Mouse (Mus musculus) naive thymus-derived CD4-positive, alpha-beta T cell, adult 2 months (primary cell): ENCODE results near the gene Pmp22.
A peak's percentile ranks its signal among the peaks of the same experiment; 100 is the strongest.

Source experiments
- DNase-seq: peaks from one replicate; pipeline ENCODE4 v3.0.0-alpha.2; 2011; ENCODE audit warnings: low read depth

The Pmp22 gene

GRCm38 (mm10) chr11:63127513-63127912, 1.3 kb upstream of the Pmp22 start:
- DNase-seq, result no peak

DNA sequence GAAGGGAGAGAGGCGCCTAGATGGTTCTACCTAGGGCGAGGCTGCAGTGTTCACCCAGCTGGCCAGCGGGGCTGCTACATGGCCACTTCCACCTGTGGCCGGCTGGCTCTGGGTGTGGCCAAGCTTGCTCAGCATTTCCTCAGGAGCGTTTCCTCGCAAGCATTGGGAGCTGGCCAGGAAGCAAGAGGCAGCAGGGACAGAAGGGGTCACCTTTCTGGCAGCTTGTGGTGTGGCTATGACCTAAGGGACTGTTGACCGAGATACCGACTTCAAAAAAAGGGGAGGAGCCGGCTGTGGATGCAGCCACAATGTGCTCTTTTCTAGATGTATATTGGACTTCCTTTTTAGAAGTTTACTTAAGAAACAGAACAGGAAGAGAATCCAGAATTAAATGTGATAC, 593 bp downstream of the Pmp22 start:
- no peak for DNase-seq

DNA sequence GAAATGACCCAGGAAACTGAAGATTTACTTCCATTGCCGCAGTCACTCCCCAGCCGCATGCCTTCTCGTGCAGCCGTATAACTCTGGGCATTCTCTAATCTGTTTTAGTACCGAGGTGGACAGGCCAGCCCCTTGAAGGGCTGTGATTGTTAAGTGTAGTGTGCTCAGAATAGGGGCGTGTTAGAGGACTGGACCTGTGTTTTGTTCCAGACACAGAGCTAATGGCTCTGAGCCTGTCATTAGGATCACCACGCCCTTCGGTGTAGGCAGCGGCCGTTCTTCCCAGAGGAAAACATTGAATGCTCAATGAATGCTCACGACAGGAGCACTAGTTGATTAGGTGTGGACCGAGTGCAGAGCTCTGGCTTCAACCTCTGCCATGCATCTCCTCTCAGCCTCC, 1.1 kb downstream of the Pmp22 start:
- DNase-seq, result no peak

DNA sequence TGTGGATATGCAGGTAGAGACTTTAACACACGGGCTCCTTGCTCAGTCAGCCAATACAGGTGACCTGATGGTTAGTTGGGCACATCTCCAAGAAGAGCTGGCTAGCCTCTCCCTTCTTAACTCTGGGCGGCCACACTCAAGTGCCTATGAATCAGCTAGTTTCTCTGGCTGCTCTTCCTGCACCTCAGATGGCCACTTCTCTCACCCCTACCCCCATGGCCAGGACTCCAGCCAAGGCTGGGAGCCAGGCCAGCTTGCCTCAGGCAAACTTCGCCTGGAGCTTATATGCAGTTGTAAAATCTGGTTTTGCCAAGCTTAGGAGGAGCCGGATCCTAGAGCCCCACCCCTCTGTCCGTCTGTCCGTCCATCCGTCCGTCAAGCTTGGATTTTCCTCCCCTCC, 1.7 kb downstream of the Pmp22 start:
- DNase-seq, result no peak

GRCm38 (mm10) chr11:63131001-63131692, 2.4 kb downstream of the Pmp22 start:
- no peak for DNase-seq

GRCm38 (mm10) chr11:63131693-63132040, 2.9 kb downstream of the Pmp22 start:
- DNase-seq, result no peak

DNA sequence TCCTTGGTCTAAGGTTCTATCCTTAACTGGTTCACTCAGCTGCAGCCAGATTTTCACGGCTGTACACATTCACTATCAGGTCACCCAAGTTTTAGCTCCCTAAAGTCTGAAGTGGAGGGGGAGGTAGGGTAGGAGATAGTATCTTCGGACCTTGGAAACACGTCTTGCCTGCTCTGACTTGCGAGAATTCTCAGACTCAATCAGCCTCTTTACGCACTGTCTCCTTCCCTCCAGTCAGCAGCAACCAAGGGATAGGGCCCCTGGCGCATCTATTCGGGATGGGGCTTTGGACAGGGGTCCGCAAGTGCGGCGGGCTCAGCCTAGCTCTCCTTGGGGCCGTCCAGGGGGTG, 3.3 kb downstream of the Pmp22 start:
- no peak for DNase-seq

GRCm38 (mm10) chr11:63132501-63133435, 4.0 kb downstream of the Pmp22 start:
- DNase-seq, result no peak

DNA sequence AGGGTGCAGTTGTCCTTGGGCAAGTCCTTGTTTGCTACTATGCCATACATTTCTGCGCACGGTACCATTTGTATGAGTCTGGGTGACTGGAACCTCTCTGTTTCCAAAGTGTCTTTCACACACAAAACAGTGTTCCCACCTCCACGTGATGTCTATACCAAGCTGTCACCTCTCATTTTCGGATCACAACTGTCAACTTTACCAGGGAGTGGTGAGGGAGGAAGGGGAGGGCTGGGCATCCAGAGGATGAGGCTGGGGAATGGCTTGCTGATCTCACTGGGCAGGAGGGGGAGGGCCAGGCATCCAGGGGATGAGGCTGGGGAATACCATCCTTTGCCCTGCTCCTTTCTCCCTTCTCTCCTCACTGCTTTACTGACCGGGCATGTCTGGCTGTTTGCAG, 5.2 kb downstream of the Pmp22 start:
- DNase-seq, result no peak

DNA sequence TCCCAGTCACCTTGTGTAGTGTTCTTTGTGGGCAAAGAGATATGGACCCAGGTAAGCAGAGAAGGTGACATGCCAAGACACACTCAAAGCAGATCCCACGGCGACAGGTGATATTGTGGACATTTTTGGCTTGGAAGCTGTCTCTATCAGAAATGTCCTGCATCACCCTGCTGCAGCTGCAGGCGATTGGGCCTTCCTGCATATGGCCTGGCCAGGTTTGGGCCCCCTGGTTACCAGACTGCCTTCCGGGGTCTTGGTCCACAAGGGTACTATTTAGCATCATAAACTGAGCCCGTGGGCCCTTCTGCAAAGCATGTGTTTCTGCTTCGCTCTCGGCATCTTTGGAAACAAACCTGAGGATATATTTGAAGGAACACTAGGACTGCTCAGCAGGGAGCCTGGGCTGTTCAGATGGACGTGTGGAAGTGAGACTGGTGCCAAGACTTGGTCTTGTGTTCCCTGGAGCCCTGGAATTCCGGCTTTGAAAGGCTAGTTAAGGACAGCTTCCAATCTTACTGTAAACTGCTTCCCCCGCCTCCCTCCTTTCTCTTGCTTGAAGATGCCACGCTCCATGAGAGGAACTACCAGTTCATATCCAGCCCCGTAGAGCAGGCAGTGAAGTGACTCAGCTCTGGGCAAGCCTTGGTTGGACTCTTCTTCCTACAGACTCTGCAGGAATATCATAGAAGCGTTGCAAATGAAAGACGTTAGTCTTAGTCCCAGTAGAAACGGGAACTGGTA, 6.1 kb downstream of the Pmp22 start:
- no peak for DNase-seq

- peak; percentile 74 for DNase-seq
These were observed 6.8 kb downstream of the Pmp22 start for GRCm38 (mm10) chr11:63135622-63136021.

DNA sequence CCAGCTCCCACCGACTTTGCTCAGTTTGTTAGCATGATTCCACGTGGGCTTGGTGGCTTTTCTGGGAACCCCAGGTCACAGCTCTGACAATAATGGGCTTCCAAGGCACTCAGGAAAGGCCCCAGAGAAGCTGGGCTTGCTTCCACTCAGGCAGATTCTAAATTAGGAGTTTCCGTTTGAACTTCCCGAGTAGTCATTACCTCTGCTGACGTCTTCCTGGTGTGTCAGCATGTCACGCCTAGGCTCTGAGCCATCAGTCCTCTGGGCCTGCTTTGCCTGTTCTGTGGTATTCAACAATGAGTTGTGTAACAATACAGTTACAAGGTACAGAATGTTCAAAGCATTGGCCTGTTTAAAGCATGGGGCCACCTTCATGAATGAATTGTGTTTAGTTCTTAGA, 7.4 kb downstream of the Pmp22 start:
- no peak for DNase-seq

DNA sequence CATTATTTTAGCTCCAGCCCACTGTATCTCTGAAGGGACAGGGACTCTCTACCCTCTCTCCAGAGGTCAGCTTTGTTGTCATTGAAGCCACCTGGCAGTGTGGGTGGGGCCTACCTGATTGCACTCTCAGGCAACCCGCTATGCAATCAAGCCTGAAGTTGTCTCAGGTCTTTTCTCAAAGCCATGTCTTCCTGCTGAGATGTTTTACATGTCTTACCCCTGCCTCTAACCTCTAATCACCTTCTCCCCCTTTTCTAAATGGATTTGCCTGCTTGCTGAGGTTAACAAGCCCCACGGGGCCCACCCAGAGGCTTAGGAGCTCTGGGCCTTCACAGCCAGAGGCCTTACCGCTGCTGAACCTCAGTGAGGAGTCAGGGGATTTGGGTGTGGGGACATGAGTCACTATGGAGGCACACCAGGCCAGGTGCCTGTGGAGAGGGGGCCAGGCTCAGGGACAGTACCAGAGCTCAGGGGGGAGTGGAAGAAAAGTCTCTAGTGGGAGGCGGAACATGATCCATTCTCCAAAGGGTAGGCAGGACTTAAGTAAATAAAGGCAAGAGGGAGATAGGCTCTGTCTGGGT, 8.1 kb downstream of the Pmp22 start:
- DNase-seq, result no peak

GRCm38 (mm10) chr11:63138739-63139138, 10.0 kb downstream of the Pmp22 start:
- DNase-seq, result no peak

- no peak for DNase-seq
These were observed 13.5 kb downstream of the Pmp22 start for GRCm38 (mm10) chr11:63142311-63142710.

DNA sequence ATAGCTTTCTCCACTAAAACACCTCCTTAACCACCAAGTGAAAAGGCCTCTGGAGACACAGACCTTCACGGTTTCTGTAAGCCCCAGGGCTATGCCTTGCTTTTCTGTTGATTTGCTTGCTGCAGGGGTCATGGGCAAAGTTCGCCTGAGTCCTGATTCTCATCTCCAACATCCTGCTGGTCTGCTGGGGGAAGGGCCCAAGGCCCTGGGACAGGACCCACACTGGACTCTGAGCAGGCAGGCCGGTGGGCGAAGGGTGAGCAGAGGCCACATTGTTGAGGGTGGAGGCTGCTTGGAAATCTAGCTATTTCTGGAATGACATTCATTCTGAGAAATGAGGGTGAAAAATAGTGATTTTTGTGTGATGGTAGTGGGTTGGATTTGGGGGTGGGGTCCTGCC, 14.0 kb downstream of the Pmp22 start:
- no peak for DNase-seq

- no peak for DNase-seq
These were observed 14.7 kb downstream of the Pmp22 start for GRCm38 (mm10) chr11:63143486-63143885.

DNA sequence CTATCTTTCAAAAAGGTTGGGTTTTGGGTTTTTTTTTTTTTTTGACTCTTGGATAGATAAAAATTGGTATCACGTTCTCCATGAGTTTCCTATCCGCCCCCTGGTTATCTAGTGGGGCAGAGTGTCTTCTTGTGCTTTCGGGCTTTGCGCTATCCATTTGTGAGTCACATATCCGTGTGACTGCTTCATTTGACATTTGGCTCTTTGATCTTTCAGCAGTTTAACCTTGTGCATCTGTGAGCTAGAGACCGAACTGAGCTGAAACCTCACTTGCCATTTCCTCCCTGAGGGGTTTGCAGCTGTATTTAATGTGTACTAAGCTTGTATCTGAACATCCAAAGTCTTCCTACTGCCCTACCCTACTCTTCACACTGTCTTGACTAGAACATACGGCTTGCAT, 17.8 kb downstream of the Pmp22 start:
- peak; percentile 61 for DNase-seq

DNA sequence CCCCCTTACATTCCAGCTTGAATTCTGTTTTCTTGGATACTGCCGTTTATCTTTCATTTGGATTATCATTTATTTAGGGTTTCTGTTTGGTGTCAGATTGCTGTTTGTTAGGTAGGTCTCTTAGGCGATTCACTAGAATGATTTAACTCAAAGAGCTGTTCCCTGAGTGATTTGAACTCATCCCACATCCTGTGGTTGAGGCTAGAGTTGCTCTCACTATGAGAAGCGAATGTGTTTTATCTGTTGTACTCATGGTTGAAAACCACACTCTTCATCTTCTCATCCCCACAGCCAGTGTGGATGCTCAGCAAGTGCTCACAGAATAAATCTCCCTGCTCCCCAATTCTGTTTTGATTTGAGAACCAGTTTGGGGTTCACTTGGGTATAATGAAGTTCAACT, 19.5 kb downstream of the Pmp22 start:
- DNase-seq, result peak; percentile 58

DNA sequence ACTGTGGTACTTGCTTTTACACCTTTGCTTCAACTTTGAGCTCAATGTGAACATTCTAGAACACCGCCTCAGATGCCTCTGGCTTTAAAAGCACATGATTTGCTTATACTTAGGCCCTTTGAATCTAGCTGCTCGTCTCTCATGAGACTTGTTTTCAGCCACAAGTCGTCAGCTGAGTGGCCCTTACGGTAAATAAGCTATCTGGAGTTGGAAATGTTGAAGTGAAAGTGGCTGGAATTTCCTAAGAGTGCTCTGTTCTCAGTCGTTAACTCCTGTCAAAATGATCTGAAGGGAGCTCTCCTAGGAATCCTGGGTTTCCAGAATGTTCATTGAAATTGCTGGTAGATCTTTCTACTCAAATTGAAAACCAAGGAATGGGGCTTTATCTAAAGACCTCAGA, 23.1 kb downstream of the Pmp22 start:
- no peak for DNase-seq

DNA sequence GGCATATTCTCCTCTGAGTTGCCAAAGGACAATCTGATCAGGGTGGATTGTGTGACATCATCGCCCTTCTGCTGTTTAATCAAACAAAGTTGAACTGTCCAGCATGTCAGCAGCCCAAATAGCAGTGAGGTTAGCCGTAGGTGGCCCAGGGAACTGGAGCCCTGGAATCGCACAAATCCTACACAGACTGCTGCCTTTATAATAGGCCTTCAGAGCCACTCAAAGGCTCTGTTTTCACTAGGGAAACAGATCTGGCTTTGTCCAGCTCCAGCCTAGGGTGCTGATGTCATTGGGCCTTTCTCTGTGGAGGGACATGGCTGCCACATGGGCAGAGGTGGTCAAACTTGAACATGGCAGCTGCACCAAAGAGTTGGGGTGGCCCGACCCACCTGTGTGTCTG, 28.3 kb downstream of the Pmp22 start:
- DNase-seq, result no peak

- DNase-seq, result no peak
These were observed 32.1 kb downstream of the Pmp22 start for GRCm38 (mm10) chr11:63160926-63161325.

- no peak for DNase-seq
These were observed 34.0 kb downstream of the Pmp22 start for GRCm38 (mm10) chr11:63162806-63163205.
